Mouse (Mus musculus): Measurements from ENCODE around the gene Phykpl. TPM values are rescaled to one million over a fixed set of nuclear protein-coding genes. Genes with fewer than 3 reads are reported as not detected.
"Not testable (repeated sequence)": the region's sequence is repeated elsewhere in the genome, so short reads cannot be mapped to it uniquely, and the experiment has no call there.

Phykpl gene
- total RNA-seq, 2 experiments from 2014 or later: 5.4 to 6.5 TPM

DNA sequence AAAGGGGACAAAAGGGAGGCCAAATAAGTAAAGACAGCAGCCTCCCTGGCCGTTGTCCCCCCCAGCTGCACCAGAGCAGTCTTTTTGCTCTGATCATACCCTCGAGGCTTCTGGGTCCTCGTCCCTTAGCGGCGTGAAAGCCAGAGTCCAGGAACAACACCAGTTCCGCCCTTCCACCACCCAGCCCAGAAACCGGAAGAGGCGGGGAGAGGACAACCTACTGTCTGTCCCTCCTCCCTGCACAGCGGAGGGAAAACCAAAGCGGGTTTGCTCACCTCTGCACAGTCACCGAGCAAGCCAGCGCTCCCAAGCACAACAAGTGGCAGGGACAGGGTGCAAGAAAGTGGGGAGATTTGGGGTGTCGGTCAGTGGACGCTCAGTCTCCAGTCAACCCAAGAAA is 31.0 kb downstream of the Phykpl start:
- no peak for DNase-seq (ENCODE audit: low spot score in 2 of 2)

DNA sequence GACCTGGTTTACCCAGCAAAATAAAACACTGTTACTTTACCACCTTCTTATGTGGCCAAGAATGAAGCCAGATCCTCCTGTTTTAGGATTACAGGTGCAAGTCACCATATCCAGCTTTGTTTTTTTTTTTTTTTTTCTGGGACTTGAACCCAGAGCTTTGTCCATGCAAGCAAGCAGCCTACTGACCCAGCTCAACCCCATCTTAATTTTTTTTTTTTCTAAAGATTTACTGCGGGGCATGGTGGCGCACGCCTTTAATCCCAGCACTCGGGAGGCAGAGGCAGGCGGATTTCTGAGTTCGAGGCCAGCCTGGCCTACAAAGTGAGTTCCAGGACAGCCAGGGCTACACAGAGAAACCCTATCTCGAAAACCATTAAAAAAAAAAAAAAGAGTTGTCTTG is 31.6 kb downstream of the Phykpl start:
- DNase-seq (ENCODE audit: low spot score in 2 of 2): not testable (repeated sequence)

DNA sequence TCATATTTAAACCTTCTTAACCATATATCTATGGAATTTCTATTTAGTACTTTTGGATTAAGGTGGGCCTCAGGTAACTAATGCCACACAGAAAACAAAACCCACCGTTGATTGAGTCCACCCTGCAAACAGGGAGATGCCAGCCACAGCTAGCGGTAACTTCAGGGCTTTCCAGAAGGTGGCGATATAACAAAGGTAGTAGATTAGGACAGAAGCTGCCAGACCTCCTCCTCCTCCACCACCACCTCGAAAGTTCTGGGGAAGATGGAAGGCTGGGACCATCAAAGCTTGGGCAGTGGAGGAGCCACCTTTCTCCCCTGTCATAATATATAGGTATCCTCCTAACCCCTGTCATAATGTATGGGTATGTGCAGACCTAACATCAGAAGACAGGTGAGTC is 33.1 kb downstream of the Phykpl start:
- peak in 1 of 2 experiments; percentile 86 for DNase-seq (ENCODE audit: low spot score in 2 of 2)

DNA sequence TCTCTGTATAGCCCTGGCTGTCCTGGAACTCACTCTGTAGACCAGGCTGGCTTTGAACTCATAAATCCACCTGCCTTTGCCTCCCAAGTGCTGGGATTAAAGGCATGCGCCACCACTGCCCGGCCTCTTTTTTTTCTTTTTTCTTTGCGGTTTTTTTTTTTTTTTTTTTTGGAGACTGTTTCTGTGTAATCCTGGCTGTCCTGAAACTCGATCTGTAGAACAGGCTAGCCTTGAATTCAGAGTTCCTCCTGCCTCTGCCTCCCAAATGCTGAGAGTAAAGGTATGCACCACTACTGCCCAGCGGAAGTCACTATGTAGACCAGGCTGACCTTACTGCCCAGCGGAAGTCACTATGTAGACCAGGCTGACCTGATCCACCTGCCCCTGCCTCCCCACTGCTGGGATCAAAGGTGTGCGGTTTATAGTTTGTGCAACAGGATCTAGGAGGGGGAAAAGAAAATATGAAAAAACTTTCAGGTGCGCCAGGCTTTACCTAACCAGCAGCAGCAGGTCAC is 34.4 kb downstream of the Phykpl start:
- no peak for DNase-seq (ENCODE audit: low spot score in 2 of 2)

DNA sequence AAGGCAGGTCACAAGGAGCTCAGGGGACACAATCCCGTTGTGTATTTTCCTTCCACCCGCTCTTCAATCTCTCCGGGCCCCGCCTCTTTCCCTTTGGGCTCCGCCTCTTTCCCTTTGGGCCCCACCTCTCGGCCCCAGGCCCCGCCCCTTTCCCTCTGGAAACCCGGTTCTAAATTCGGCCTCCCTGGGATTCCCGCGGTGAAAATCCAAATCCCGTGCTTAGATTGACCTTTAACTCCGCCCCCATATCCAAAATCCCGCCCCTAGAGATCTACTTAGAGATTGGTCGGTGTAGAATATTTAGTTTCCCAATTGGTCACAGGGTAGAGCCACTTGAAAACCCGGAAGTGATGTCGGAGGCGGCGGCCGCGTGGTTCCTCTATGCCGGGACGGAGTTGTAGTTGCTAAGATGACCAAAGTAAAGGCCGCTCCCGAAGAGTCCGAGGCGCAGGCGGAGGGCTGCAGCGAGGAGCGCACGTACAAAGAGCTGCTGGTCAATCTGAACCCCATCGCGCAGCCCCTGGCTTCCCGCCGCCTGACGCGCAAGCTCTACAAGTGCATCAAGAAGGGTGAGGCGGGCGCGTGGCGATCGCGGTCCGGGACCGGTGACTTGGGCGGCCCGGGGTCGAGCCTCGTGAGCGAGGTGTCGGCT is 35.0 kb downstream of the Phykpl start, which contains the start of gene Nhp2:
TSS of gene Nhp2 (plus strand) at position 327 of the 652 bp plus-strand sequence.
- DNase-seq (ENCODE audit: low spot score in 2 of 2): peak; percentile 84 to 95

DNA sequence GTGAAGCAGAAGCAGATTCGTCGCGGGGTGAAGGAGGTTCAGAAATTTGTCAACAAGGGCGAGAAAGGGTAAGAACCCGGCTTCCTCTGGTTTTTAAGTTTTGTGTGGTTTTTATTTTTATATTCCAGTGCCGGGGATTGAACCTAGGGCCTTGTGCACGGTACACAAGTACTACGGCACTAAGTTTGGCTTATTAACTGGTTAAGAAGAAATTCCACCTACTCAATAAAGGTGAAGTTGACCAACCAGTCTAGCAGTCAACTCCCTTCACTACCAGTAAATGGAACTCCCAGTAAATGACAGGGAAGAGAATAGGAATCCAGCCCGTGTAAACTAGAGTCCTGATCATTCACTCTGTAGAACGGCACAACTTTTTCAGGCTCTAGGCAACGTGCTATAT is 35.5 kb downstream of the Phykpl start:
- no peak for DNase-seq (ENCODE audit: low spot score in 2 of 2)

DNA sequence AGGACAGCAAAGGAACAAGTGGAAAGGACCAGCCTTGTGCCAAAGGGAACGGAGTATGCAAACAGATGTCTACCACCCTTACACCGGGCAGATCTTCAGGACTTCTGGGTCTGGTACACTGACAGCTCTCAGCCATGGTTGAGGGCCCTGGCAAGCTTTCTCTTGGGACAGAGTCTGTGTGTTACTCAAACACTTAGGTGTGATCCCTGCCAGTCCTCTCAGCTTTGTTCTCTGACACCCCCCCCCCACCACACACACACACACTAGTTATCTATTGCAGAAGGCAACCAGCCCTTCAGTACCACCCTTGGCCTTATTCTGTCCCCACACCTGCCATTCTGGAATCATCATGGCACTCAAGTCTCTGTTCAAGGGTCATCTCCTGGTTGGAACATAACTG is 37.2 kb downstream of the Phykpl start:
- DNase-seq (ENCODE audit: low spot score in 2 of 2): no peak

DNA sequence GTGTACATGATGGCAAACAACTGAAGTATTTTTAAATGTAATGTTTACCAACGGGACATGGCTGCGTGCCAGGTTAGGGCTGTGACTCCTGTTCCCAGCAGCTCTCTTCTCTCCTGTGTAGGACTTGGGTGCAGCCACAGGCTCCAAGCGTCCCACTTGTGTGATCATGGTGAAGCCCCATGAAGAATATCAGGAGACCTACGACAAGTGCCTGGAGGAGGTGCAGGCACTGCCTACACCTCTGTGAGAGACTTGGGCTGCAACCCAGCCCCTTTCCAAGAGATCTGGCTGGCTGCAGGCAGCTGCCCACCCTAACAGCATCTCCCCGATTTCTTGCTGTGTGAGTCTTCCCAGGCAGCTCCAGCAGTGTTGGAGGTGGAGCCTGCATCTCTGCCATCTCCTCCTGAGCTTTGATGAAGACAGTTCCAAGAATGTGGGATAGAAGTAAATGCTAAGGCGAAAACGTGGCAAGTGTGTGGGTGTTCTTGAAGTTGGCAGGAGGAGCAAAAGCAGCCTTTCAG is 38.5 kb downstream of the Phykpl start:
- peak; percentile 61 to 68 for DNase-seq (ENCODE audit: low spot score in 2 of 2)

DNA sequence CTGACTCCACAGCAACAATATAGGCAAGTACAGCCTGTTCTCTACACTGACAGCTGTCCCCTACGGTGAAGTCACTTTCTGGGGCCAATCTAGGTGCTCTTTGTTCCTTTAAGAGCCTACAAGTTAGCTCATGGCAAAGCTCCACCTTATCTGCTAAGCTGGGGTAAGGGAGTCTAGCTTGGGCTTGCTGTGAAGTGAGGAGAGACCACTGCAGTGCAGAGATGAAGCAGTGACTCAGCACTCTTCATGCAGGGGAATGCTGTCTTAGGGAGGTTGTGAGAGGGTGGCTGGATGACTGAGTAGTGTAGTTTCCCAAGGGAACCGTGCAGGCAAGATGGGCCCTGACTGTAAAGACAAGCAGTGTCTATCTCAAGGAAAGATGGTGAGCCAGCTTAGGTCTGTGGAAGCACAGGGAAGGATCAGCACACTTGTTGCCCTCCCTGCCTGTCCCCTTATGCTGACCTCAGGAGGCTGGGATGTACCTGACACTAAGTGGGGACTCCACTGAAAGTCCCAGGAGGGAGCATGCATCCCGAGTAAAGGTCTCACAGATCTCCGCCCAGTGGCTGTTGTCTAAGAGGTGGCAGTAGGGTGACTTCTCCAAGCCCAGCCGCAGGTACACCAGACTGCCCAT is 40.7 kb downstream of the Phykpl start:
- no peak for DNase-seq (ENCODE audit: low spot score in 2 of 2)

DNA sequence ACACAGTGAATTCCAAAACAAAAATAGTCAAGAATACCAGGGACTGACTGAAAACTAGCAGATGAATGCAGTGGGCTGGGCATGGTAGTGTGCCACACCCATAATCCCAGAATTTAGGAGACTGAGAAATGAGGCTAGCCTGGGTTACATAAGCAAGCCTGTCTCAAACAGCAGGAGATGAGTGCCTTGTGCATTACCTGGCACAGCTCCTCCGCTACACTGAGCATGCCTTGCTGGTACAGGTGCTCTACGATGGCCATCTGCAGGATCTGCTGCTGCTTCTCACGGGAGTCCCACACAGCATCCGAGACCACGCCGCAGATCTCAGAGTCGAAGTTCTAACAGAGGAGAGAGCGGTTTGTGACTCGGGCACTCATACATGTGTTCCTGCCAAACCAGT is 42.9 kb downstream of the Phykpl start:
- DNase-seq (ENCODE audit: low spot score in 2 of 2): peak in 1 of 2 experiments; percentile 57

DNA sequence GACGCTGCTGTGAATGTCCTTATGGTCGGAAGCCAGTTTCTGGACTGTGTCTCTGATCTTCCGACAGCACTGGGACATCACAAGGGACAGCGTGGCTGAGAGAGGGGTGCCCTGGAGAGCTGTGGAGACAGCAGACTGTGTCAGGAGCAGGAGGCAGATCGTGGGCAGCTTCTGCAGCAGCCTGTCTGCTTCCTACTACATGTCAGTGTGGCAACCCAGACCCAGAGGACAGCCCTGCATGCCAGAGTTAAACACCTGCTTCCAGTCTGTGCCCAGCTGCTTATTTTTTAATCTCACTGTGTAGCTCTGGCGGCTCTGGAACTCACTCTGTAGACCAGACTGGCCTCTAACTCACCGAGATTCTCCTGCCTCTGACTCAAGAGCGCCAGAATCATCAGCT is 43.4 kb downstream of the Phykpl start:
- DNase-seq (ENCODE audit: low spot score in 2 of 2): peak in 1 of 2 experiments; percentile 54

DNA sequence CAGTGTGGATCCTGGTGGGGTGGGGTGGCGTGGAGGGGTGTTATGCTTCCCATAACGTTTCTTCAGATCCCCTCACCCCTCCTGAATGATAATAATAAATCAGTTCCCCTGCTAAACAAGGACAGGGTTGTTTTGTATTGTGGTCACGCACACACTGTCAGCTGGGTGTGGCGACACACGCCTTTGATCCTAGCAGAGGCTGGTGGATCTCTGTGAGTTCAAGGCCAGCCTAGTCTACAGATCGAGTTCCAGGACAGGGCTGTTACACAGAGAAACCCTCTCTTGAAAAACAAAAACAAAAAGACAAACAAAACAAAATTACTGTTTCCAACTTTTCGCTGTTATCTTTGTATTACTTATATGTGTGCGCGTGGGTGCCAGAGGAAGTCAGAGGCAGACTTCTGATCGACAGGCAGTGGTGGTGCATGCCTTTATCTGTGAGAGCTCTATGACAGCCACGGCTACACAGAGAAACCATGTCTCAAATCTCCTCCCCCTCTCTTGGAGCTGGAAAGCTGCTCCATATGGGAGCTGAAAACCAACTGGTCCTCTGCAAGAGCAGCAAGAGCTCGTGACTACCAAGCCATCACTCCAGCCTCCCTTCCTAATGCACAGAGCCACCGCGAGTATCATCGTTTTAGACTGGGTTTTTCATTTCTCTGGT is 45.2 kb downstream of the Phykpl start:
- DNase-seq (ENCODE audit: low spot score in 2 of 2): peak; percentile 81 to 82

DNA sequence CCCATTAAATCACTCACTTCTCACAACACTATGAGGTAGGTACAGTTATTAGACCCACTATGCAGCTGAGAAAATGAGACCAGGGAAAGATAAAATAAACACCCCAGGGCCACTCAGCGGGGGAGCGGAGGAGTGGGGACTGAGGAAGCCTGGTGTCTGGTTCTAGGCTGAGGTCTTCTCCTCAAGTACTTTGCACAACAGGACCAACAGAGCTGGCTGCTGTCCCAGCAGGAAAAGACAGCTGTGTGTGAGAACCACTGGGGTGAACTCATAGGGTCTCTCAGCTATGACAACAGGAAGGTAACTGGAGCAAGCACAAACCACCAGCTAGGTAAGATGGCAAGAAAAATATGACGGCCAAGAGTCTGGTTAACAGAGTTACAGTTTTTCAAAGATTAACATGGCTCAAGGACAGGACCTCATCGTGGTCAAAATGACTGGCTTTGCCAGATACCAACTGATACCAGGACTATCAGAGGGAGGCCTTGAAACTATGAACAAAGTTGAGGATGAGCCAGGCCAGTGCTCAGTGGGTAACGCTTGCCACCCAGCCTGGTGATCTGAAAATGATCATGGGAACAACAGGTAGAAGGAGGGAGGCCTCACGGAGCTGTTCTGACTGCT is 47.7 kb downstream of the Phykpl start:
- no peak for DNase-seq (ENCODE audit: low spot score in 2 of 2)

DNA sequence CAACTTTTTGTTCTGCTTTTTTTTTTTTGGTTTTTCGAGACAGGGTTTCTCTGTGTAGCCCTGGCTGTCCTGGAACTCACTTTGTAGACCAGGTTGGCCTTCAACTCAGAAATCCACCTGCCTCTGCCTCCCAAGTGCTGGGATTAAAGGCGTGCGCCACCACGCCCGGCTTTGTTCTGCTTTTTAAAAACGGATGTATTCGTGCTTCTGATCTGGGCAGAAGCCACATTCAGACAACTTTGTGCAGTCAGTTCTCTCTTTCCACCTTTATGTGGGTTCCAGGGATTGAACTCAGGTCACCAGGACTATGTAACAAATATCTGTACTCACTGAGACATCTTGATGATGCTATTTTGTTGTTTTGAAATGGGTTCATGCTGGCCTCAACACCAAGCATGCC is 48.6 kb downstream of the Phykpl start:
- DNase-seq (ENCODE audit: low spot score in 2 of 2): not testable (repeated sequence)

DNA sequence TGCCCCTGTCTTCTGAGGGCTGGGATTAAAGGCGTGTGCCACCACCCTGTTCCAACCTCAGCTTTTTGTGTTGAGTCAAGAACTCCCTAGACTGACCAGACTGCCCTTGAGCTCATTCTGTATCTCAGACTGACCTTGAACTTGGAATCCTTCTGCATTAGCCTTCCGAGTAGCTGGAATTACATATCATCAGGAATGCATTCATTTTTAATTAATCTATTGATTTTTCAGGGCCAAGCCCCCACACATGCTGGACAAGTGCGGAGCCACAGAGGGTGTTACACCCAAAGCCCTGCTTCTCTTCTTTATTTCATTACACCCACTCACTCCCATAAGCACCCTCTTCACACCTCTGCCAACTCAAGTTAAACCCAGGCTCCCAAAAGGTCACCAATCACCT is 49.2 kb downstream of the Phykpl start:
- DNase-seq (ENCODE audit: low spot score in 2 of 2): no peak

DNA sequence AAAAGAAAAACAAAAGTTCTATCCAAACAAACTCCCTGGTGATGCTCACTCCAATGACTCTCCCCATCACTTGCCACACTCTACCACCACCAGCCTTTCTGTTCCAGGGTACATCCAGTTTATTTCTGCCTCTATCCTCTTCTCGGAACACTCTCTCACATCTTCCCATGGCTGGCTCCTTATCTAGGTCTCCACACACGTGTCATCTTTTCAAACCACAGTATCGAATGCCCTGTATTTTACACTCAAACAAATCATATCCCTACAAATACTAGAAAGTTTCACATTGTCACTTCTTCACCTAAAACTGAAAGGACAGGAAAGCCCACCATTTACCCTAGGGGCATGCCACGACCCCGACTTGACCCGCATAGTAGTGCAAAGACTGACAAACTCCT is 50.6 kb downstream of the Phykpl start:
- no peak for DNase-seq (ENCODE audit: low spot score in 2 of 2)

DNA sequence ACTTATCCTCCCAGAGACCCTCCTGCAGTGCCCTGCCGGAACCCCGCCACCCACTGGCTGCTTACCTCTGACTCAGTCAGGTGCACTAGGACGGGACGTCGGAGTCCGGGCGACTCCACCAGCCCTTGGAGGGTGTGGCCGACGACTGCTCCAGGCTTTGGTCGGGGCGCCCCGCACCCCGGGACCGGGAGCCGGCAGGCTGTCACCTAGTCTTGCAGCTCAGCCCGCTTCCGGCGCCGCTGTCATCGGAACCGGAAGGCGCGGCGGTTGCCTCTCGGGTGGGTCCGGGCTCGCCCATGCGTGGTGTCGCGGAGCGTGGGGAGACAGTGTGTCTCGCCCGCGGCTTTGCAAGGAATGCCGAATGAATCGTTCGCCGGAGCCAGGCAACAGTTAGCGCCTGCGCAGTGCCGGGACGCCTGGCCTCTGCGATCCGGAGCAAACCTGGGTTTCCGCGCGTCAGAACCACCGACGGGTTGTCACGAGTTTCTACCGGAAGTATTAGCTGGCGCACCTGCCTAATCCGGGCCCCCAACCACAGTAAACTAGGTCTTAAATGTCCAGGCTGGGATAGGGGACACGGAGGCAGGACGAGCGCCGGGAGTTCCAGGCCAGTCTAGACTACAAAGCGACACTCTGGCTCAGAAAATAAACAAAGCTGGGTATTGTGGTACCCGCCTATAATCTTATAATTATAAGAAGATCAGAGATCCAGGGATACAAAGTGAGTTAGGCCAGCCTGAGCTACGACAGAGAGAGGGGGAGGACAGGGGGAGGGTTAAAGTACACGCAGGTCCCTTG is 51.2 kb downstream of the Phykpl start, which contains the start of gene Rmnd5b:
TSS of gene Rmnd5b (minus strand) at position 372 of the 798 bp plus-strand sequence.
- DNase-seq (ENCODE audit: low spot score in 2 of 2): peak; percentile 96

DNA sequence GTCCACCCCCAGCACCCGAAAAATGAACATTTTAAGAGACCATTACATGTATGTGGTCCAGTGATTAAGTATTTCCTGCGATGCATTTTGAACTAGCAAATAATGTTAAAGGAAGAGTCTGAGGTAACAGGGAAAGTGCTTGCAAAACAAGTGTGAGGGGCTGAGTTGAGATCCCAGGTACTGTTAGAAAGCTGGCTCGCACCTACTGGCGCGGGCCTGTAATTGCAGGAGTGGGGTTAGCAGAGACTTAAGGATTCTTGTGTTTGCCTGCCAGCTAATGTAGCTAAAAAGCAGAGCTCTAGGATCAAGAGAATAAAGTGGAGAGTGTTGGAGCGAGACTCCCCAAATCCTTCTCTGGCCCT is 51.7 kb downstream of the Phykpl start:
- DNase-seq (ENCODE audit: low spot score in 2 of 2): no peak

DNA sequence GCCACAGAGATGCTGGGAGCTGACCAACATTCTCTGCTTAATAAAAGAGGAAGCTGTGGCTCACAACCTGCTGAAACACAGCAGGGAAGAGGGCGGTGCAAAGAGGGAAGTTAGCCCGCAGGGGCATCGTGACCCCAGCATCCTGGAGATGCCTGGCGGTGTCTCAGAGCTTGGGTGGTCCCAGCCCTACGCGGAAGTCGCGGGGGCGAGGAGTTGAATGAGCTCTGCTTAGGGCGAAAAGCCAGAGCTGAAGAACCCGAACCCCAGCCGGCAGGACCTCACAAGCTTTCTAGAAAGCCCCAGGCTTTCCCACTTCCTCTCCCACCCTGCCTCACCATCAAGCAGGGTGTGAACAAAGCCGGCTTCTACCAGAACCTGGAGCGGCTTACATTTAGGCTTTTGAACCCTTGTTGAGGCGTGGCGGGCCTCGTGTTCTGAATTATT is 53.4 kb downstream of the Phykpl start:
- DNase-seq (ENCODE audit: low spot score in 2 of 2): no peak

DNA sequence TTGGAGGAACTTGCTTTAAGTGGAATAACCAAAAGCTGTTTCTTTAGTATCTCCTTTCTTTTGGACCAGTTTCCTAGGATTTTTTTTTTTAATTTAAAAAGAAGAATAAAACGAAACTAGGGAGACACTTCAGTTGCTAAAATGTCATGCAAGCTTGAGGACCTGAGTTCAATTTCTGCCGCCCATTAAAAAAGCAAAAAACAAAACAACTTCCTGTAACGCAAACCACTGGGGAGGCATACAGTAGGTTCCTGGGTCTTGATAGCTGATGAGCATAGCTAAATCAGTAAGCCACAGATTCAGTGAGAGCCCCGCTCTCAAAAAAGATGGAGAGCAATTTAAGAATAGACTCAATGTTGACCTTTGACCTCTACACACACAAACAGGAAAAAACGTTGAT is 53.9 kb downstream of the Phykpl start:
- DNase-seq (ENCODE audit: low spot score in 2 of 2): no peak

DNA sequence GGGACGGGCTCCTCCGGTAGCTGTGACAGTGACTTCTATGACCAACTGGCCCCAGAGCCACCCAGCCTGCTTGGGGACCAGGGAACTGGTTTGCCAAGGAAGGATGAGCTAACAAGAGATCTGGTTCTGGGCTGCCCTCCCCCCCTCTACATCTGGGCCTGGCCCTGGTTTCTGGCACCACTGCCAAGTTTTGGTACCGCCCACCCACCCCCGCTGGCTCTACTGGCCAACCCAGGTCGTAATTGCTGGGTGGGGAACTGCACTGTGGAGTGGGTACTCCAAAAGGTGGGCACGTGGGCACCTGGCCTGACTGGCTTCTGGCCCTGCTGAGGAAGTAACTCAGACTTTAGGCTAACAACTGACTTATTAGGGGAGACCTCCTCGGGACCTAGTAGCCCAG is 56.2 kb downstream of the Phykpl start:
- no peak for DNase-seq (ENCODE audit: low spot score in 2 of 2)
